Mouse (Mus musculus) urinary bladder, postnatal 10 days (tissue): ENCODE data around the gene 2310007B03Rik.

Experiments used
- DNase-seq: peaks from one replicate; pipeline ENCODE4 v3.0.0; 2022; ENCODE audit warnings: low spot score

2310007B03Rik gene

GRCm38 (mm10) chr1:93159566-93160500, 915 bp downstream of the 2310007B03Rik start:
- DNase-seq, result no peak

- no peak for DNase-seq
Observed at GRCm38 (mm10) chr1:93158916-93159315, 1.8 kb downstream of the 2310007B03Rik start.

GRCm38 (mm10) chr1:93157566-93157965, 3.2 kb downstream of the 2310007B03Rik start:
- DNase-seq, result no peak

GRCm38 (mm10) chr1:93150907-93151661, 9.7 kb downstream of the 2310007B03Rik start:
- DNase-seq, result no peak

GRCm38 (mm10) chr1:93144176-93144575, 16.6 kb downstream of the 2310007B03Rik start:
- no peak for DNase-seq

GRCm38 (mm10) chr1:93142871-93143270, 17.9 kb downstream of the 2310007B03Rik start:
- DNase-seq, result no peak

GRCm38 (mm10) chr1:93139713-93140112, 21.0 kb downstream of the 2310007B03Rik start:
- DNase-seq, result no peak

GRCm38 (mm10) chr1:93138534-93138933, 22.2 kb downstream of the 2310007B03Rik start:
- no peak for DNase-seq

- DNase-seq, result no peak
Observed at GRCm38 (mm10) chr1:93135036-93135526, 25.7 kb downstream of the 2310007B03Rik start, which contains the start of gene Agxt. Gene Agxt (plus strand): TSS chr1:93135240.

GRCm38 (mm10) chr1:93132676-93133075, 28.1 kb downstream of the 2310007B03Rik start:
- no peak for DNase-seq

GRCm38 (mm10) chr1:93130242-93130983, 30.3 kb downstream of the 2310007B03Rik start:
- no peak for DNase-seq

- no peak for DNase-seq
Observed at GRCm38 (mm10) chr1:93128710-93129349, 31.9 kb downstream of the 2310007B03Rik start.

- DNase-seq, result no peak
Observed at GRCm38 (mm10) chr1:93128209-93128608, 32.5 kb downstream of the 2310007B03Rik start.

GRCm38 (mm10) chr1:93125256-93125655, 35.5 kb downstream of the 2310007B03Rik start:
- no peak for DNase-seq

GRCm38 (mm10) chr1:93124066-93124465, 36.7 kb downstream of the 2310007B03Rik start:
- DNase-seq, result no peak

GRCm38 (mm10) chr1:93123179-93123854, 37.4 kb downstream of the 2310007B03Rik start:
- no peak for DNase-seq

GRCm38 (mm10) chr1:93118816-93119215, 41.9 kb downstream of the 2310007B03Rik start:
- no peak for DNase-seq

- no peak for DNase-seq
Observed at GRCm38 (mm10) chr1:93115471-93115870, 45.3 kb downstream of the 2310007B03Rik start.

- no peak for DNase-seq
Observed at GRCm38 (mm10) chr1:93114713-93115463, 45.9 kb downstream of the 2310007B03Rik start.

GRCm38 (mm10) chr1:93102700-93103099, 58.0 kb downstream of the 2310007B03Rik start:
- no peak for DNase-seq
